Mouse (Mus musculus) E14TG2a.4 (cell line): ENCODE data around the gene Ndufb5.

ENCODE experiments used
- CTCF ChIP-seq: conservative IDR thresholded peaks from 2 replicates; pipeline ENCODE4 v1.5.1; 2014; ENCODE audit warnings: low read length
- POU5F1 ChIP-seq: IDR thresholded peaks from 2 replicates; pipeline ENCODE4 v1.6.1; 2014; ENCODE audit warnings: low read length, borderline replicate concordance

DNA sequence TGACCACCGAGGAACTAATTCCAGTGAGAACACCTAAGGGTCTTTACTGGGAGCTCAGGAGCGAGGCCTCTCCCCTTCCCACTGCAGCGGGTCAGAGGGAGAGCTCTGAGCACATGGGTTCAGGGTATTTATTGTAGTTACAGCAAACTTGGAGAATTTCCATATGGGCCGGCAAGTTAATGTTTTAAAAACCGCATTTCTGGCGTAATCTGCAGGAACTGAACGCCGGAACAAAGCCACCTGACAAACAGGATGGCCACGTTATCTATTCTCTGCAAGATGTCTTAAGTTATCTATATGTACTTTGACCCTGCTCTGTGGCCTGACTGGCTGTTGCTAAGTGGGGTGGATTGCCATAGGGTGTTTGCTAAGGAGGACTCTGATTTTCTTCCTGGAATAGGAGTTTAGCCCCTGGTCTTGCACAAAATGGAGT is 47.2 kb upstream of the Ndufb5 start:
- TF ChIP-seq CTCF: no peak
- no peak for TF ChIP-seq POU5F1
